Mouse (Mus musculus) cortical plate, adult 2 months (tissue): ENCODE data around the gene Rgl3.

ENCODE experiments used
- CTCF ChIP-seq: fragments of 200-500 bp; IDR thresholded peaks from 2 replicates; pipeline ENCODE4 v1.5.1; 2011; ENCODE audit warnings: mild to moderate bottlenecking, control low read depth, low read length; ENCODE audit not compliant: insufficient read depth; ENCODE audit errors: extremely low read depth
- POLR2A ChIP-seq: fragments of 200-500 bp; IDR thresholded peaks from 2 replicates; pipeline ENCODE4 v1.6.1; 2011; ENCODE audit warnings: mild to moderate bottlenecking, low read length, control low read depth; ENCODE audit not compliant: insufficient read depth; ENCODE audit errors: extremely low read depth

GRCm38 (mm10) chr9:22003163-22003554 lies 13.9 kb upstream of the Rgl3 start:
- no peak for TF ChIP-seq POLR2A
- no peak for TF ChIP-seq CTCF
